Mouse (Mus musculus) adrenal gland, postnatal 14 days (tissue): ENCODE data around the gene Cbr2. TPM values are rescaled to one million over a fixed set of nuclear protein-coding genes. Genes with fewer than 3 reads are reported as not detected.

ENCODE experiments used
- total RNA-seq: library from RNA; stranded (reverse); gene quantifications from 2 replicates; pipeline ENCODE4 v1.2.3, GENCODE M21; 2021

Cbr2 gene
- total RNA-seq, 1 experiment from 2014 or later, result 10.2 TPM

Other genes with a start within 250 kb of the Cbr2 start
- 161 TPM in 2 replicates for gene Mrpl12, start 247.5 kb downstream of the Cbr2 start, total RNA-seq
- gene Slc25a10, start 240.3 kb downstream of the Cbr2 start, total RNA-seq, result 50.7 and 64.4 TPM in 2 replicates
- gene Gcgr, start 201.4 kb downstream of the Cbr2 start, total RNA-seq, result 2.3 and 11.7 TPM in 2 replicates
- 52.6 and 67.9 TPM in 2 replicates for gene Mcrip1, start 182.4 kb downstream of the Cbr2 start, total RNA-seq
- 0.48 TPM in 1 of 2 replicates, not detected in the other for gene Ppp1r27, start 181.0 kb downstream of the Cbr2 start, total RNA-seq
- 449 and 479 TPM in 2 replicates for gene P4hb, start 158.9 kb downstream of the Cbr2 start, total RNA-seq
- gene Arhgdia, start 150.5 kb downstream of the Cbr2 start, total RNA-seq, result 268 and 310 TPM in 2 replicates
- 120 and 128 TPM in 2 replicates for gene Alyref, start 133.7 kb downstream of the Cbr2 start, total RNA-seq
- 68.3 and 69.0 TPM in 2 replicates for gene Anapc11, start 133.7 kb downstream of the Cbr2 start, total RNA-seq
- 1.6 TPM in 1 of 2 replicates, not detected in the other for gene Npb, start 123.6 kb downstream of the Cbr2 start, total RNA-seq
- gene Pcyt2, start 114.2 kb downstream of the Cbr2 start, total RNA-seq, result 148 and 187 TPM in 2 replicates
- 37.1 and 39.7 TPM in 2 replicates for gene Sirt7, start 106.9 kb downstream of the Cbr2 start, total RNA-seq
- gene Mafg, start 98.5 kb downstream of the Cbr2 start, total RNA-seq, result 51.8 and 55.3 TPM in 2 replicates
- 1.6 TPM in 2 replicates for gene Pycr1, start 88.3 kb downstream of the Cbr2 start, total RNA-seq
- 0.94 TPM in 1 of 2 replicates, not detected in the other for gene Myadml2, start 84.0 kb downstream of the Cbr2 start, total RNA-seq
- 8.3 and 11.2 TPM in 2 replicates for gene Notum, start 70.9 kb downstream of the Cbr2 start, total RNA-seq
- gene Aspscr1, start 59.1 kb downstream of the Cbr2 start, total RNA-seq, result 69.4 and 71.3 TPM in 2 replicates
- 46.4 and 52.5 TPM in 2 replicates for gene Cenpx, start 18.4 kb downstream of the Cbr2 start, total RNA-seq
- gene Lrrc45, start 18.2 kb downstream of the Cbr2 start, total RNA-seq, result 27.2 and 31.5 TPM in 2 replicates
- 3.2 and 5.3 TPM in 2 replicates for gene Rac3, start 10.6 kb downstream of the Cbr2 start, total RNA-seq
- 31.8 and 41.9 TPM in 2 replicates for gene Dcxr, start 4.8 kb downstream of the Cbr2 start, total RNA-seq
- 20.9 and 46.6 TPM in 2 replicates for gene Hmga1b, start 30.7 kb upstream of the Cbr2 start, total RNA-seq
- 18.5 and 18.6 TPM in 2 replicates for gene Rfng, start 52.1 kb upstream of the Cbr2 start, total RNA-seq
- 101 and 107 TPM in 2 replicates for gene Gps1, start 52.2 kb upstream of the Cbr2 start, total RNA-seq
- 64.5 and 70.5 TPM in 2 replicates for gene Dus1l, start 64.3 kb upstream of the Cbr2 start, total RNA-seq
- 94.1 and 150 TPM in 2 replicates for gene Fasn, start 92.4 kb upstream of the Cbr2 start, total RNA-seq
- gene Ccdc57, start 200.8 kb upstream of the Cbr2 start, total RNA-seq, result 12.6 and 17.7 TPM in 2 replicates
- gene Slc16a3, start 216.4 kb upstream of the Cbr2 start, total RNA-seq, result 10.6 and 14.0 TPM in 2 replicates